Mouse (Mus musculus) natural killer cell, adult 2 months (primary cell): ENCODE measurements around the gene Gm20518.

Source experiments
- DNase-seq, 2 experiments: peaks; one replicate each; pipeline ENCODE4 v3.0.0; 2022; ENCODE audit warnings: low spot score in 2 of 2

The Gm20518 gene

DNA sequence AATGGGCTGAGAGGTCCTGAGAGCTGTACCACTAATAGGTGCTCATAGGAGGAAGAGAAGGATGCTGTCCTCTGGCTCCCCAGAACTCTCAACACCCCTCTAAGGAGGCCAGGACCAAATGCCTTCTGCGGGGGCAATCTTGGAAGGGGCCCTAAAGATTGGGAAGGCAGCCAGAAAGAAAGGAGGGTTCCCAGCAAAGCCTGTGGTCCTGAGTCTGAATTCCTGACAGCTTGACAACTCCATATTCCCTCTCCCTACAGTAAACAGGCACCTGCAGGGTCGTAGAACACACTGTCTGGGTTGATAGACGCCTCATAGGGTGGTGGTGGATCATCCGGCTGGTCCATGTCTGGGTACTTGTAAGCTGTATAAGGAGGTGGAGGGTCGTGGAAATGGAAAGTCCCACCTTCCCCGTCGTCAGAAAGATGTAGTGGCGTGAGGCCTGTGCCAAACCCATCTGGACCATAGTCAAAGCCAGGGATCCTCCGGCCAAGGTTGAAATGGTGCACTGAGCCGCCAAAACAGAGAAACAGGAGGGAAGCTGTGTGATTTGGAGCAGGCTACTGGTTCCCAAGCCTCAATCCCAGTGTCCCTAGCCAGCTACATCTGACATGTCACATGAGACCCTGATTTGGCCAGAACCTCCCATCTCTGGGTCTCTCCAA, 47.6 kb downstream of the Gm20518 start:
- no peak for DNase-seq

DNA sequence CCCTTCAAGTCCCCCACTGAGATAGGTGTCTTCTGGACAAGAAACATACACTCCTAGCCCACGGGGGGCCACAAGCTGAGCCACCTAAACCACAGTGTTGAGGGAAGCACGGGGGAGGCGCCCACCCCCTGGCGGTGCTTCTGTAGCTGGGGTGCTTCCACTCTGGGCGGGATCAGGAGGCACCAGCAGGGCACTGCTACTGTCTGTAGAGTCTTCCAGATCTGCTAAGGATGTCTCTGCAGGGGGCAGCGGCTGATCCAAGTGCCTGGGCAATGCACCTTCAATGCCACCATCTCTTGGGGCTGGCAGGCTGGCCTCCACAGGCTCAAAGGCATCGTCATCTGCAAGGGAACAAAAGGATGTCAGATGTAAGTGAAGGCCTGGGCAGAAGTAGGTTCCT, 49.0 kb downstream of the Gm20518 start:
- DNase-seq: no peak

DNA sequence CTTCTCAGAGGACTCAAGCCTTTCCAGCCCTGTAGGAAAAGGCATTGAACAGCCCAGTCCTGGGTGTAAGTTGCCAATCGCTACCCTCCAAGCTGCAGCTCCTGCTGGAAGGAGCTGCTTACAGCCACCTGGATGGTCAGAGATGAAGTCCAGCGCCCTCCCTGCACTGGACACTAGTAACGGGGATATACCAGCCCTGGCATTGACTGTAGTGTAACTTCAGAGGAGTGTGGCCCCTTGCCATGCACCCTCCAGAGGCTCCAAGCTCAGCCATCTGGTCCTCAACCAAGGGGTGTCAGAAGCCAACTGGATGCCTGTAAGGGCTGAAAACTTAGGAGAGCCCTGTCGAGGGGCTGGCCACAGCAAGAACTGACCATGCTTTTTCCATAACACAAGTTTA, 51.5 kb downstream of the Gm20518 start:
- no peak for DNase-seq

DNA sequence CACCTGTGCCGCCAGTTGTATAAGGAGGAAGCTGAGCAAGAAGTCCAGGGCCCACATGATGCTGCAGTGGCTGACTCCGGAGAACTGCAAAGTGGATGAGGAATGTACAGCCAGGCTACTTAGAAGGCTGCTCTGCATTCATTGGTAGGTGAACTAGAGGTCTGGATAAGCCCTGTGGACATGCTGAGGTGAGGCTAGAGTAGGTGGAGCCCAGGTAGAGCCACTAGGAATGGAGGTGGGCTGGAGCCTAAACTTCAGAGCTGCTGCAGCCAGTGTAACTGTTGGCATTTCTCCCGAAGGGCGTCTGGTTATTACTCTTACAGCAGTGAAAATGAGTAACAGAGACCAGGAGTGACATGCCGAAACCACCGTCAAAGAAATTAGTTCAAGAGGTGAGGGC, 53.4 kb downstream of the Gm20518 start, which contains the start of gene Car15:
TSS of gene Car15 (minus strand) at position 314 of the 400 bp plus-strand sequence.
- no peak for DNase-seq

DNA sequence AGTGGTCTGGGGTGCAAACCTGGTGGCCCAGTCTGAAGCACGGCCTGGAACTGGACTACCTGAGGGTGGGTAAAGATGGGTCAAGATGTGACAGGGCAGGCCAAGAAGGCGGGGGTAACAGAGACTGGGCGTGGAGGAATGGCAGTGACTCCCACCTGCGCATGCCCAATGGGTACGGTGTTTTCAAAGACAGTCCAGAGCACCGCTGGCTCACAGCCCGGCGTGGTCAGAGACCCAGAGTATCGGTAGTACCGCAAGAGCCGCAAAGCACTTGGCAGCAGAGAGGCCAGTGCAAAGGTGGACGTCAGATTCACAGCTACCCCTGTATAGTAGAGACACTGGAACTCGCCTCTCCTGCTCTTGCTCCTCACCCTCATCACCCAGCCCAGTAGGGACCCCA, 56.0 kb downstream of the Gm20518 start:
- DNase-seq: no peak

DNA sequence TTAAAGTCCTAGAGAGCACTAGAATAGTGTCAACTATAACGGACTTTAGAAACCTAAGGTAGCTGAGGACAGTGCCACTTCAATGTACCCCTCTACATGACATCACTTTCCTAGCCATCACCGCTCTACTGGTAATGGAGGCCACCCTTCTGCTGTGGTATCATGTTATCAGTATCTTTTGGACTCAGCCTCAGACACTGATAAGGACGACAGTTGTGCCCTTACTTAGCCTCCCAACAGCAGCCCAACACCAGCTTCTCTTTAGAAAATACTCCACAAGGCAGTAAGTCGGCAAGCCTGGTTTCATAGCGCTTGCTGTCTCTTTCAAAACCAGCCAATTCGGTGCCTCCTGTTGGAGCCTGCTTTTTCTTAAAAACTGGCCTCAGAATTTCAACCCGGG, 56.9 kb downstream of the Gm20518 start:
- DNase-seq: no peak

DNA sequence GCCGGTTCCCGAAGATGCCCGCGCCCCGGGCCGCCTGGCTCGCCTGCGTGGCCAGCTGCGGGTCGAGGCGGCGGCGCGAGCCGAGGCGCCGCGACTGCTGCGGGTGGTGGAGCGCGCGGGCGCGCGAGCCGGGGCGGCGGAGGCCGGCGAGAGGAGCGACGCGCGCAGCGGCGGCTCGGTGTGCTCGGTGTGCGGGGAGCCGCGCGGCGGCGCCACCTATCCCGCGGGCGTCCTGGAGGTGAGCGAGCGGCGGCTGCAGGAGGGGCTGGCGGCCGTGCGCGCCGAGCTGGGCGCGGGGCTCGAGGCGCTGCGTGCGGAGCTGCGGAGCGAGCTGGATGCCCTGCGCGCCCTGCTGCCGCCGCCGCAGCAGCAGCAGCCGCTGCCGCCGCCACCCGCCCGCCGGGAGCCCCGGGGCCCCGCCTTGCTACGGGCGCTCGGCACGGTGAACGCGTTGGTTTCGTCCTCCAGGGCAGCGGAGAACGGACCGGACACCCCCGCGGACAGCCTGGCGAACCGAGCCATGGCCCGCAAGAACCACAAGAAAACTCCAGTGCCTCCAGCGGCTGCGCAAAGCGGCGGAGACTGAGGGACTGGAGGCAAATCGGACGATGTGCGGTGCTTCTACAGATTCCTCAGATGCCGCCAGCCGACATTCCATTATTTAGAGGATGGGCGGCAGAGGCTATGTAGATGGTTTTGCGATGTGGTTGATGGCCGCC, 57.6 kb downstream of the Gm20518 start:
- DNase-seq: no peak

DNA sequence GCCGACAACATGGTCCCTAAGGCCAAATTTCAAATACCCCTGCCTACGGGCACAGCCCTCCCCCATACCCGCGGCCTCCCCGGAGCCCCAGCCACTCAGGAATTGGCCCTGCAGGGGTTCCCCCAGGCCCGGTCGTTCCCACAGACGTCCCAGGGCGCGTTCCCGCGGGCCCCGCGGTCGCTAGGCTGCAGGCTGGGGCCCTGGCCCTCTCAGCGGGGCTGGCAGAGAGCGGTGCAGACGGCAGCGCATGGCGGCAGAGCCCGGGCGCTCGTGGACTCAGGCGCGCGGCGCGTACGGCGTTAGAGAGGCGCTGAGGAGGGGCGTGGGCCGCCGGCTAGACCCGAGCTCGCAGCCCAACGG, 58.2 kb downstream of the Gm20518 start:
- DNase-seq: no peak

DNA sequence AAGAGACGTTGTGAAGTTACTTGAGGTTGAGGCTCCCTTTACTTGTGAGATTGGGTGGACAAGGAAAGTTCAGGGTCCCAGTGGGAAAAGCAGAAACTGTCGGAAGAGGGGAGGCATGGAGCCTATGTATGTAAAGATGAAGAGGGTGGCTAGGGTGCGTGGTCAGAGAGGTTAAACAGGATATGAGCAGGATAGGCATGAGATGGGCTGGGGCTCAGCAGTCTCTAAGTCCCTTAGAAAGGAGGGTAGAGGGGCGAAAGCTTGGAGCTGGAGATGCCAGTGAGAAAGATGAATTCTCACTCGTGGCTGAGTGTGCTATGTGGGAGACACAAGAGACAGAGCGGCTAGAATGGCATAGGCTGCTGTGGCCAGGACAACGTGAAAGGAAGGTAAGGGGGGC, 58.6 kb downstream of the Gm20518 start, which contains the start of gene B830017H08Rik:
TSS of gene B830017H08Rik (plus strand) at position 301 of the 400 bp plus-strand sequence.
- no peak for DNase-seq

DNA sequence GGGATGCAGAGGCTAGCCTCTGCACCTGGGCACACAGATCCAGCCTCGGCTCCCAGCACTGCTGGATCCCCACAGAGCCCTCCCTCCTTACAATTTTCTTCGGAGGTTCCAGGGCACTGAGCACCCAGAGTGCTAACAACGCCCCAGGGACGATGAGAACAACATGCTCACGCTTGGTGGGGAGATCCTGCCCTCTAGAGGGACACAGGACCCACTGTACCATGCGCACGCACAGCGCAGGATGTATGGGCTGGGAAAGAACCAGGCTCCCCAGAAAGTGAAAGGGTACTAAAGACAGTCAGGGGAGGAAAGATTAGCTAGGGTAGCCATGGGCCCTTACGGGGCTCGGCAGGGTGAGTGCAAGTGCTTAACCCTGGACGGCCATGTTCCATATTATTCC, 59.7 kb downstream of the Gm20518 start:
- no peak for DNase-seq

DNA sequence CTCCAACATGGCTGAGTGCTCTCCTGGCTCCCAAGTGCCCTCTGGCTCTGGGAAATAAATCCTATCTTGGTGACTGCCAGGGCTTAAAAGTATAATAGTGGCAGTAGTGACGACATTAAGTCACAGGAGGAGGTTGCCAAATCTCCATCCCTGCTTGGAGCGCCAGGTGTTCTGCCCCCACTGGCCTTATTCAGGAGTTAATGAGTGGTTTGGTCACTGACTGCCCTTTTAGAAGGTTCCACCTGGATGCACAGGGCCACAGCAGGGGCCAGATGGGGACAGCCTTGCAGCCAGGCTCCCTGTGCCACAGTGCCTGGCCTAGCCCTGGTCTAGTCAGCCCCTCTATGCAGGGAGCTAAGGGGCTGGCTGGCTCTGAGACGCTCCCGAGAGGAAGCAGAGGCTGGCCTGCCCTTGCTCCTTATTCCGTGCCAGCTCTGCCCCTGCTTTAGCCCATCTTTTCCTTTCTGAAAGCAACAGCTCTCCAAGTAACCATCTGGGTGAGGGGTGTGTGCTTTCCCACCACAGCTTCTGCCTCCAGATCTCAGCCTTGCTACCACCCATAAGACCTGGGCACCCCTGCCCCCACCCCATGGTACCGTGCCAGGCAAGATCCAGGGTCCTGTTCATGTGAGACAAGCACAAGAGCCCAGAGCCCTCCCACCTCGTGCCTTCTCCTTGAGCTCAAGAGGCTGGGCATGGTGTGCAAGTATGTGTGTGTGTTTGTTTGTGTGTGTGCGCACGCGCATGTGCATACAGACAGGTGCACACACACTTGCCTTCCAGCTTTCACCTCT, 60.9 kb downstream of the Gm20518 start:
- no peak for DNase-seq

DNA sequence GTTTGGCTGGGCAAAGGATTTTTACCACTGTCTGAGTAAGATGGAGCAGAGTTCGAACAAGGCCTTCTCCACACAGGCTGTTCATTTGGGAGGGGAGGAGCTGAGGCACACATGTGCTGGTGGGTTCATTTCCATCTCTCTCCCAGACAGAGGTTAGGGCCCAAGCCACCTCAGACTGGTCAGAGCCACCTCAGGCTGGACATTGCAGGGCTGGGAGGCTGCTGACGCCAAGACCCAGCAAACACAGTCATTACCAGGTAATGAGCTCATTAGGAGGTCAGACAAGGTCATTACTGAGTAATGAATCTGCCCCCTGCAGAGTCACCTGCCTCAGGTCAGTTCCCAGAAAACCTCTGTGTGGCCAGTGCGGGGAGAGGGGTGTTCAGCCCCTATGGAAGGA, 62.6 kb downstream of the Gm20518 start:
- DNase-seq: no peak

DNA sequence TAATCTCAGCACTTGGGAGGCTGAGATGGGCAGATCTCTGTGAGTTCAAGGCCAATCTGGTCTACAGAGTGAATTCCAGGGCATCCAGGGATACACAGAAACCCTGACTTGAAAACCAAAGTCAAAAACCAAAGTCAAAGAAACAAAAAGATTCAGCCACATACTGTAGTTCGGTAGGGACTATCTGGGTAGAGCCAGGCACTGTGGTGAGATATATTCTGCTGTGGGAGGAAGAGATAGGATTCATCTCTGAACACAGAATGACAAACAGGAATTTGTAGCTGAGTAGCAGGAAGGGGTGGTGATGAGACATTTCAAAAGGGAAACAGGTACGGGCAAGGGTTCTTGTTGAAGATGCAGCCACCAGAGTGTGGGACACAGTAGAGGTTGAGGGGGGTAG, 63.2 kb downstream of the Gm20518 start:
- no peak for DNase-seq

DNA sequence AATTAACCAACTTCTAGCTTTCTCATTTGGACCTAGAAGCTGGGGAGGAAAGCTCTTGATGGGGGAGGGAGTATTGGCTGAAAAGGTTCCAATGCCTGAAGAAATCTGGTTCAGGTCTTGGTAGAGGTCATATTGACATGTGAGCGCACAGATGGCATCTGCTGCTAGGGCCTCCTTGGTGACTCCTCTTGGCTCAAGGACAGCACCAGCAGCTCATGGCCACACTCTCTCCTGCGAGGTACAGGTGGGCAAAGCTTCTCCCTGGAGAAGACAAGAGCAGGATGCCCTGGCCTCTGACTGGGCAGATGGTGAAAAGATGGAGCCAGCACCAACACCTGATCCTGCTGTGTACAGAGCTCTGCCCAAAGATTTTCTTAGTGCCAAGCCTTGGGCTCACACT, 65.0 kb downstream of the Gm20518 start:
- DNase-seq: no peak

DNA sequence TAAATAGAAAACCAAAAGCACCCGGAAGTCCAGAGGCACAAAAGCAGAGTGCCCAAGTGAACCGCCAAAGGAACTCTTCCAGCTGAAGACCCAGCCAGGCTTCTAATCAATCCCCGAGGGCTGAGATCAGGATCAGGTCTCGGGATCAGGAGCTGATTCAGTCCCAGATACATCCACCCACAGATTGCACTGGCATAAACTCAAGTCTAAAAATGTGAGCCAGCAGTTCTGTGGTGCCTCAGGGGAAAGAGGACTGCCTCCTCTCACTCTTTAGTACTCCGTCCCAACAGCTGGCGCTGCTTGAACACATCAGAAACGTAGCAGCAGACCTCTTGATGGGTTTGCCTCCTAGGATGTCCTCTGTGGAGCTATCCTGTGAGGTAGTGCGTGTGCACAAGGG, 74.9 kb downstream of the Gm20518 start:
- no peak for DNase-seq

DNA sequence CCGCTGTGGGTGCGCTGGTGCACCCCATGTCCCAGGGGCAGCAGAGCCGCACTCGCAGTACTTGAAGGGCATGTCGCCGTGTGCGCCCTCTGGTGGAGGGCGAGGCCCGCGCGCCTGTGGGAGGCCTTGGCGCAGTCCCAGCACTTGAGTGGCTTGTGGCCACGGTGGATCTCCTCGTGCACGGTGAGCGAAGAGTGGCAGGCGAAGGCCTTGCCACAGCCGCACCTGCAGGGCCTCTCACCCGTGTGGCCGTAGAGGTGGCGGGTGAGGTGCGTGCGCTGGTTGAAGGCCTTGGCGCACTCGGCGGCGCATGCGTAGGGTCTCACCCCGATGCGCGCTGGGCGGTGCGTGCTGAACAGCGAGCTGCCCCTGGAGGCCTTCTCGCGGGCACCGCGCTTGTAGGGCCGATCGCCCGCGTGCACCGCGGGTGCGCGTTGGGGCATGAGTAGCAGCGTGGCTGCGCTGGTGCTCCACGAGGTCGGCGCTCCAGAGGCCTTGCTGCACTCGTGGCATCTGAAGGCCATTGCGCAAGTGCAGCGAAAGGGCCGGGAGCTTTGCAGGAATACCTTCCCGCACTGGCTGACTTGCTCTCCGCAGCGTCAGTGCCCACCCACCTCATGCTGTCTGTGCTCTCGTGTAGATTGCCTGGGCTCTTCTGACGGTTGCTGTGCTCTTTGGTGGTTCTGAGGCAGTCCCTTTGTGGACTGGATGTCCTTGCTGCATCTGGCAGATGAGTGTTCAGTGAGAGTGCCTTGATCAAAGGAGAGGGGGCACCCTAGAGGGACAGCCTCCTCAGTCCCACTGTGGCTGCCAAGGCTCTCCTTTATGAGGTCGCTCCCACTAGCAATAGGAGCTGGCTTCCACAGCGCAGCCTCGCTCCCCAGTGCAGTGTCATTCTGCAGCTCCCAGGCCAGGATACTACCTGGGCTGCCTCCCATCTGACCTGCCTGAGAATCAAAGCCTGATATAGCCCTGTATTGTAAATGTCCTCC, 75.8 kb downstream of the Gm20518 start:
- peak in 1 of 2 experiments; percentile 64 for DNase-seq

DNA sequence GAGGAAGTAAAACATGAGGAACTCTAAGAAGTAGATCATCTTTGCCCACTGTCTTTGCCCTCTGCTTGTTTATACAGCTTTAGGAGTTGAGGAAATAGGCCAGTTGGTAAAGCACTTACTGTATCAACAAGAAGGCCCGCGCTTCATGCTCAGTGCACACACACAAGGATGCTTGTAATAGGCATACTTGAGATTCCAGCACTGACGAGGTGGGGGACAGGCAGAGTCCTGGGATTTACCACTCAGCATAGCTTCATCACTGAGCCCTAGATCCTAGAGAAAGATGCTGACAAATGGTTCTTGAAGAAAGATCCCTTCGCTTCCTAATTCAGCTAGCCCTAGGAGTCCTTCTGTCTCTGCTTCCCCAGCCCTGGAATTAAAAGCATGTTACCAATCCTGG, 78.3 kb downstream of the Gm20518 start:
- DNase-seq: no peak

DNA sequence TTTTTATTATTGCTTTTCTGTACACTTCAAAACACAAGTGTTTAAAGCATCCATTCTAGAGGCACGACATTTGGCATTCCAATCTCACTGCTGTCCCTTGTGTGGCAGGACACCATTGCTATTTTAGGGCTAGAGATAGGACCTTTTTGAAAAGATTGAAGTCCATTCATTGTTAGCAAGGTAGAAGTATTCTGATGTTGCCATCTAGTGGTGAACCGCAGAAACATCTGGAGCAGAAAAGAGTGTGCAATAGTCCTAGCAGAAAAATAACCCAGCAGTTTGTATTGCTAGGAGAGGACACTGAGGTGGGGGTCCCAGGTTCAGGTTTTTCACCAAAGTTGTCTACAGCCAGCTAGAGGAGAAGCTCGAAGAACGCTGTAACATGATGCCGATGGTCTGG, 79.4 kb downstream of the Gm20518 start:
- peak in 1 of 2 experiments; percentile 32 for DNase-seq

DNA sequence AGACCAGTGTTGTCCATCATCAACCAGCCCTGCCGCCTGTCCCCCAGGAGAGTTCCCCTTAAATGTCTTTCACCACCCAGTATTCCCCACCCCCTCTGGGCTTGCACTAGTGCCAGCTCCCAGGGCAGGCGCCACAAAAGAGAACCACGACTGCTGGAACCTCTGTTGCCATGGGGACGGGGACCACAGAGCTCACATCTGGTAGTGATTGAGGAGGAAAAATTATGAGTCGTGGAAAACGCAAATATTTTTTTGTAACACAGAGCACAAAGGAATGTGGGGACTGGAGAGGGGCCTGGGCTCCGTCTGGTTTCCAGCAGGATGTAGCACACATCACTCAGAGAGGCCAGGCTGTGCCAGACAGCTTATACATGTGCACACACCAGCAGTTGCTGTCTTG, 81.8 kb downstream of the Gm20518 start:
- no peak for DNase-seq

DNA sequence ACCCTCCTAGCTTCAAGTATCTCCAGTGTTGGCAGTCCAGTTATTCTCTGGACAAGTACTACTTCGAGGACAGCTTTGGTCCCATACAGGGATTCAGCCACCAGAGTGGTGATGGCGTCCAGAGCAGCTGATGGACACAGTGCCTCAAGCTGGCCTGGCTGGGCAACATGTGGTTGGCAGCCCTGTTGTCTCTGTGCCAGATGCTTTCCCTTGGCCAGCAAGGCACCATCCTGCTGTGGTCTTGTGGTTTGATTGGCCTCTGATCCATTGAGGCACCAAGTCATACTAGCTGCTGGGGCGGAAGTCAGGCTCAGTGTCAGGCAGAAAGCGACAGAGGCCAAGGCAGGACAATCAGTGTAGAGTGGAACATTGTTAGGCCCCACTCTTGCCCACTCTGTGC, 82.3 kb downstream of the Gm20518 start:
- DNase-seq: no peak

DNA sequence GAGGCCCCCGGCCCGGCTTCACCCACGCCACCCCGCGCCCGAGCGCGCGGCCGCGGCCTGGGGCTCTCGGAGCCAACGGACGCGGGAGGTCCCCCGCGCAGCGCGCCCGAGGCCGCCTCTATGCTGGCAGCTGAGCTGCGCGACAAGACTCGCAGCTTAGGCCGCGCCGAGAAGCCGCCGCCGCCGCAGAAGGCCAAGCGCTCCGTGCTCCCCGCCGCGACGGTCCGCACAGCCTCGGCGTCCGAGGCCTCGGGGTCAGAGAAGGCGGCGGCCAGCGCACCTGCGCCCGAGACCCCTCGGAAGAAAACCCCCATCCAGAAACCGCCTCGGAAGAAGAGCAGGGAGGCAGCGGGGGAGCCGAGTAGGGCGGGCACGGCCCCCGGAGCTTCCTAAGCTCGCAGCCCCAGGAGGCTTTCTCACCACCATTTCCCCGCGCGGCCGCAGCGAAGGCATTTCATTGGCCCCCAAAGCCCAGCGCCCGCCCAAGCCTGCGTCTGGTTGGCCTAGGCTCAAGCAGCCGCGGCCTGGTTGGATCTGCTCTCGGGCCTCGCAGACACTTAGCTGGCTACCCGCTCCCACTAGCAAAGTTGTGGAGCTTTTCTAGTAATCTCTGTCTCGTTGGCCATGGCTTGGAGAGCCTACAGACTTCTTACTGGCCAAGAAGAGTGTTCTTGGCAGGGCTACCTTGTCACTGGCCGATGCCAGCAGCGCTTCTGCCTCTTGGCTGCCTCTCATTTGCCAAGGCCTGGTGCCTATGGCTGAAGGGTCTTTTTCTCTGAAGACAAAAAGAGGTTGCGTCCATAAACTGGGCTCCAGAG, 84.1 kb downstream of the Gm20518 start:
- DNase-seq: peak; percentile 71 to 78
